Mouse (Mus musculus) left cerebral cortex, postnatal 14 days (tissue): ENCODE measurements around the gene Col18a1. TPM values are rescaled to one million over a fixed set of nuclear protein-coding genes. Genes with fewer than 3 reads are reported as not detected.

Experiments used
- total RNA-seq, 2 experiments: library from RNA; stranded (reverse); gene quantifications; 2 replicates each; pipeline ENCODE4 v1.2.3; 2021

The Col18a1 gene
- total RNA-seq, 2 experiments from 2014 or later, result 9.5 to 10.7 TPM

Other genes starting within 250 kb of the Col18a1 start
- 10 to 100 TPM; 63.0 to 69.9 TPM for gene Pcbp3, start 204.7 kb downstream of the Col18a1 start, total RNA-seq
- 10 to 100 TPM; 27.9 to 28.4 TPM for gene Slc19a1, start 134.3 kb downstream of the Col18a1 start, total RNA-seq
- gene Pofut2, start 92.7 kb upstream of the Col18a1 start, total RNA-seq, result 10 to 100 TPM; 35.3 to 36.0 TPM